Mouse (Mus musculus) layer of hippocampus, postnatal 10 days (tissue): ENCODE measurements at regions not wholly inside any gene's neighbourhood (a gene's known extent, or its start where the extent isn't known, plus 50 kb on each side); places are given as distances from the start of the nearest gene placed in this dataset.
A peak's percentile ranks its signal among the peaks of the same experiment; 100 is the strongest.

Experiments
- DNase-seq, 2 experiments: peaks; one replicate each; pipeline ENCODE4 v3.0.0; 2021; ENCODE audit warnings: low spot score in 2 of 2

GRCm38 (mm10) chr3:132237344-132237743, 152.3 kb downstream of the Dkk2 start:
- DNase-seq: no peak

GRCm38 (mm10) chr3:132257834-132258233, 172.7 kb downstream of the Dkk2 start:
- DNase-seq: no peak

GRCm38 (mm10) chr3:132269641-132270040, 184.5 kb downstream of the Dkk2 start:
- DNase-seq: no peak

GRCm38 (mm10) chr3:132274786-132275185, 189.7 kb downstream of the Dkk2 start:
- DNase-seq: no peak

- no peak for DNase-seq
These were observed 192.7 kb downstream of the Dkk2 start for GRCm38 (mm10) chr3:132277771-132278170.

GRCm38 (mm10) chr3:132287714-132288113, 202.6 kb downstream of the Dkk2 start:
- DNase-seq: no peak

- DNase-seq: no peak
These were observed 241.9 kb downstream of the Dkk2 start for GRCm38 (mm10) chr3:132326961-132327360.

GRCm38 (mm10) chr3:132343625-132344024, 258.5 kb downstream of the Dkk2 start:
- no peak for DNase-seq

- no peak for DNase-seq
These were observed 260.8 kb downstream of the Dkk2 start for GRCm38 (mm10) chr3:132345856-132346255.

- no peak for DNase-seq
These were observed 264.5 kb downstream of the Dkk2 start for GRCm38 (mm10) chr3:132349602-132350001.

- DNase-seq: no peak
These were observed 268.1 kb downstream of the Dkk2 start for GRCm38 (mm10) chr3:132353204-132353603.

- no peak for DNase-seq
These were observed 270.0 kb upstream of the Gimd1 start for GRCm38 (mm10) chr3:132359596-132359995.

GRCm38 (mm10) chr3:132375579-132375978, 254.0 kb upstream of the Gimd1 start:
- DNase-seq: no peak

GRCm38 (mm10) chr3:132417742-132418141, 211.9 kb upstream of the Gimd1 start:
- DNase-seq: no peak

- peak in 1 of 2 experiments; percentile 15 for DNase-seq
These were observed 203.6 kb upstream of the Gimd1 start for GRCm38 (mm10) chr3:132425819-132426671.

GRCm38 (mm10) chr3:132427244-132427643, 202.4 kb upstream of the Gimd1 start:
- DNase-seq: no peak

- no peak for DNase-seq
These were observed 201.5 kb upstream of the Gimd1 start for GRCm38 (mm10) chr3:132428148-132428547.

GRCm38 (mm10) chr3:132431805-132432204, 197.8 kb upstream of the Gimd1 start:
- DNase-seq: no peak

GRCm38 (mm10) chr3:132441226-132441625, 188.4 kb upstream of the Gimd1 start:
- no peak for DNase-seq

GRCm38 (mm10) chr3:132453927-132454326, 175.7 kb upstream of the Gimd1 start:
- no peak for DNase-seq

GRCm38 (mm10) chr3:132462348-132462959, 167.2 kb upstream of the Gimd1 start:
- DNase-seq: no peak

GRCm38 (mm10) chr3:132471070-132471469, 158.6 kb upstream of the Gimd1 start:
- DNase-seq: no peak

GRCm38 (mm10) chr3:132477768-132478167, 151.9 kb upstream of the Gimd1 start:
- DNase-seq: no peak
